Mouse (Mus musculus) layer of hippocampus, adult 9-11 months (tissue): Measurements from ENCODE around the gene Gm17651.

Experiments used
- DNase-seq: peaks from one replicate; pipeline ENCODE4 v3.0.0; 2022

The Gm17651 gene

GRCm38 (mm10) chr3:97627893-97628292 is 46.6 kb downstream of the Gm17651 start:
- DNase-seq = no peak

GRCm38 (mm10) chr3:97624611-97625010 is 49.9 kb downstream of the Gm17651 start:
- no peak for DNase-seq
